Mouse (Mus musculus): ENCODE measurements around the gene Mrpl58. TPM values are rescaled to one million over a fixed set of nuclear protein-coding genes. Genes with fewer than 3 reads are reported as not detected.
"Not testable (repeated sequence)": the region's sequence is repeated elsewhere in the genome, so short reads cannot be mapped to it uniquely, and the experiment has no call there.

The Mrpl58 gene
- total RNA-seq, 2 experiments from 2014 or later = 97.9 to 109 TPM

- intact Hi-C loops (cut with DNase I) = loop anchor here (2.0 kb wide), 1 partner anchor 13 kb away; no protein-coding TSS in a partner anchor
- DNase-seq = no peak
These were observed 49.8 kb downstream of the Mrpl58 start for GRCm38 (mm10) chr11:115453306-115453705.

- DNase-seq; intact Hi-C loops (cut with DNase I): not testable (repeated sequence)
These were observed 51.3 kb downstream of the Mrpl58 start for GRCm38 (mm10) chr11:115454822-115455221.

GRCm38 (mm10) chr11:115455619-115456018 lies 52.1 kb downstream of the Mrpl58 start:
- intact Hi-C loops (cut with DNase I) = no loop called here
- DNase-seq = no peak

DNA sequence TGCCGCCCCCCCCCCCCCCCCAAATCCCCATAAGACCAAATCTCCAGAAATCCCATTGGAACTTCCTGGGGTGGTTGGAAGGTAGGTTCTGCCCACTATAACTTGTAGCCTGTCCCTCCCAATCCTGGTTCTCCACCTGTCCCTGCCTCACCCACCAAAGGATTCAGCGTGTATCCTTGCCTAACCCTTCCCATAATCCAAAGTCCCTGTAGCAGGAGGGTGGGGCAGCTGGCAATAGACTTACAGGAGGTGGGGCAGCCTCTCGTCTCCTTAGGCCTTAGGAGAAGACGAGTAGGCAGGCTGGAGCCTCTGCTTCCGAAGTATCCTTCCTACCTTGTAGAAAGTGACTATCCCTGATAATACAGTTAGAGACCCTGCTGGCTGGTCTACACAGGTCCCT lies 52.6 kb downstream of the Mrpl58 start:
- no peak for DNase-seq
- intact Hi-C loops (cut with DNase I) = no loop called here

DNA sequence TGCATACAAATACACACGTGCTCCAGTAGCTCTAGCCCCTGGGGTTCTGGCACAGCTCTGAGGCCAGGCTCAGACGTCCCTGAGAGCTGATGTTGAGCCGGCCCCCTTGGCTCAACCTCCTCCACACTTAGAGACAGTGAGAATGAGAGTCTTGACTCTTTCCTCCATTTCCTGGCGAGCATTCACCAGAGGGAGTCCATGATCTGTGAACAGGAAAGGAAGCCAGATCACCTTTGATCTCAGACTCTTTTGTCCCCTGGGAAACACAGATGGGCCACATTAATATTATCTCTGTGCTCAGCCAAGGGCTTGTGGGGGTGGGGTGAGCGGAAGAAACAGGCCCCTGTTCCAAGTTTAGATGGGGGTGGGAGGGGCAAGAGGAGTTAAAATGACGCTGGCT lies 53.9 kb downstream of the Mrpl58 start:
- intact Hi-C loops (cut with DNase I) = no loop called here
- DNase-seq = no peak

DNA sequence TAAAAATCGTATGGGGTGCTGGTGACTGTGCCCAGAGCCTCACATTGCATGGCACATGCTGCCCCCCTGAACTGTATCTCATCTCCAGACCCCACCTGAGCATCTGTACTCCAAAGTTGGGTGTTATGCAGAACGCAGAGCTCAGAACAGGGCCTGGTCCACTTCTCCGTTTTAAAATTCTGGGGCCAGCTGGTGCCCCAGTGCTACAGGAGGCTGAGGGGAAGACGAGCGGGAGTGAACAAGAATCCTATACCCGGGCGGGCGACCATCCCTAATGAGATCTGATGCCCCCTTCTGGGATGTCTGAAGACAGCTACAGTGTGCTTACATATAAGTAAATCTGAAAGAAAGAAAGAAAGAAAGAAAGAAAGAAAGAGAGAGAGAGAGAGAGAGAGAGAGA lies 57.4 kb downstream of the Mrpl58 start:
- intact Hi-C loops (cut with DNase I) = no loop called here
- no peak for DNase-seq

DNA sequence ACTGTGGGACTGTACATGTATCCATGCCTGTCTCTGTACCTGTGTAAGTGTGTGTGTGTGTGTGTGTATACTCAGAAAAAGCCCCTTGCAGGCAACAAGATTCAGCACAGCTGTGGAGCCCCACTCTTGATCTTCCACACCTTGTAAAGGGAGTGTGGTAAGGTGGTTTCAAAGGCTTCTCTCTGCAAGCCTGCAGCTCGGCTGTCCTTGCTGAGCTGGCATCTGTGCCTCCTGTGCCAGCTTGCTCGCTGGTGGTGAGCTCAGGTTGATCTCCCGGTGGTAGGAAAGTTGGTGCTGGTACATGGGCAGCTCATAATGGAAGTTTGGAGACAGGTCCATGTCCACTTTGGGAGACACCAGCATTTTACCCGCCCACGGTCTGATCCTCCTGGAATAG lies 58.3 kb downstream of the Mrpl58 start:
- intact Hi-C loops (cut with DNase I) = no loop called here

More for the DNA sequence above, 58.3 kb downstream of the Mrpl58 start:
- DNase-seq = no peak

Small RNA genes lying within 50 kb of the gene (microRNA-seq; reads per million reads assigned to microRNA genes)
- gene Mir3968 = 0.90 reads per million

Other genes with a start within 250 kb of the Mrpl58 start
- 10 to 100 TPM; 38.7 to 41.3 TPM for gene Slc9a3r1, start 240.4 kb upstream of the Mrpl58 start, total RNA-seq (2021)
- gene Tmem104, start 216.3 kb upstream of the Mrpl58 start, total RNA-seq (2021) = 10 to 100 TPM; 18.1 to 18.2 TPM
- gene Nat9, start 215.9 kb upstream of the Mrpl58 start, total RNA-seq (2021) = 10 to 100 TPM; 12.5 to 15.6 TPM
- gene Grin2c, start 136.5 kb upstream of the Mrpl58 start, total RNA-seq (2021) = 1 to 10 TPM; 1.4 to 2.0 TPM
- gene Fdxr, start 126.7 kb upstream of the Mrpl58 start, total RNA-seq (2021) = 10 to 100 TPM; 24.4 to 25.8 TPM
- 1 to 10 TPM; 2.9 to 4.1 TPM for gene Fads6, start 106.1 kb upstream of the Mrpl58 start, total RNA-seq (2021)
- not detected for gene Otop2, start 96.6 kb upstream of the Mrpl58 start, total RNA-seq (2021)
- under 1 TPM in 1 of 2 experiments, not detected in 1; 0.24 TPM for gene Ush1g, start 81.7 kb upstream of the Mrpl58 start, total RNA-seq (2021)
- under 1 TPM in 1 of 2 experiments, not detected in 1; 0.42 TPM for gene Otop3, start 69.0 kb upstream of the Mrpl58 start, total RNA-seq (2021)
- 10 to 100 TPM; 72.7 to 80.6 TPM for gene Hid1, start 36.0 kb upstream of the Mrpl58 start, total RNA-seq (2021)
- gene Cdr2l, start 21.8 kb upstream of the Mrpl58 start, total RNA-seq (2021) = 10 to 100 TPM; 31.4 to 33.1 TPM
- 100 to 1,000 TPM; 290 to 310 TPM for gene Atp5h, start 16.2 kb downstream of the Mrpl58 start, total RNA-seq (2021)
- gene Kctd2, start 16.4 kb downstream of the Mrpl58 start, total RNA-seq (2021) = 10 to 100 TPM; 47.7 to 52.9 TPM
- gene Trim80, start 36.8 kb downstream of the Mrpl58 start, total RNA-seq (2021) = under 1 TPM in 1 of 2 experiments, not detected in 1; 0.20 TPM
- not detected for gene Slc16a5, start 58.7 kb downstream of the Mrpl58 start, total RNA-seq (2021)
- gene Armc7, start 71.9 kb downstream of the Mrpl58 start, total RNA-seq (2021) = 10 to 100 TPM in 1 of 2 experiments, 1 to 10 TPM in 1; 9.9 to 10.2 TPM
- gene Nt5c, start 88.1 kb downstream of the Mrpl58 start, total RNA-seq (2021) = 10 to 100 TPM; 57.4 to 70.8 TPM
- gene Jpt1, start 110.6 kb downstream of the Mrpl58 start, total RNA-seq (2021) = 100 to 1,000 TPM; 803 to 865 TPM
- 100 to 1,000 TPM; 439 to 466 TPM for gene Sumo2, start 132.5 kb downstream of the Mrpl58 start, total RNA-seq (2021)
- 10 to 100 TPM; 66.6 to 73.4 TPM for gene Nup85, start 160.7 kb downstream of the Mrpl58 start, total RNA-seq (2021)
- gene Mrps7, start 200.2 kb downstream of the Mrpl58 start, total RNA-seq (2021) = 10 to 100 TPM; 43.0 to 44.1 TPM
- 10 to 100 TPM; 83.9 to 85.2 TPM for gene Gga3, start 200.3 kb downstream of the Mrpl58 start, total RNA-seq (2021)
- 10 to 100 TPM; 13.3 to 14.1 TPM for gene Mif4gd, start 209.2 kb downstream of the Mrpl58 start, total RNA-seq (2021)
- gene Slc25a19, start 224.5 kb downstream of the Mrpl58 start, total RNA-seq (2021) = 10 to 100 TPM; 55.3 to 56.6 TPM